Mouse (Mus musculus) ES-Bruce4 (cell line): ENCODE data around the gene Olfr145.

ENCODE experiments used
- CTCF ChIP-seq: IDR thresholded peaks from one replicate; pipeline ENCODE4 v1.8.1; 2011; ENCODE audit warnings: low read depth, low read length
- EP300 ChIP-seq: IDR thresholded peaks from 2 replicates; pipeline ENCODE4 v1.6.1; 2011; ENCODE audit warnings: low read depth, low read length; ENCODE audit not compliant: insufficient read depth

GRCm38 (mm10) chr9:37926019-37927013, 29.8 kb downstream of the Olfr145 start:
- TF ChIP-seq CTCF (no peak), EP300 (no peak)
